Comparison of ENCODE assay signal across 13 mouse cellular contexts in the genomic region with DNA sequence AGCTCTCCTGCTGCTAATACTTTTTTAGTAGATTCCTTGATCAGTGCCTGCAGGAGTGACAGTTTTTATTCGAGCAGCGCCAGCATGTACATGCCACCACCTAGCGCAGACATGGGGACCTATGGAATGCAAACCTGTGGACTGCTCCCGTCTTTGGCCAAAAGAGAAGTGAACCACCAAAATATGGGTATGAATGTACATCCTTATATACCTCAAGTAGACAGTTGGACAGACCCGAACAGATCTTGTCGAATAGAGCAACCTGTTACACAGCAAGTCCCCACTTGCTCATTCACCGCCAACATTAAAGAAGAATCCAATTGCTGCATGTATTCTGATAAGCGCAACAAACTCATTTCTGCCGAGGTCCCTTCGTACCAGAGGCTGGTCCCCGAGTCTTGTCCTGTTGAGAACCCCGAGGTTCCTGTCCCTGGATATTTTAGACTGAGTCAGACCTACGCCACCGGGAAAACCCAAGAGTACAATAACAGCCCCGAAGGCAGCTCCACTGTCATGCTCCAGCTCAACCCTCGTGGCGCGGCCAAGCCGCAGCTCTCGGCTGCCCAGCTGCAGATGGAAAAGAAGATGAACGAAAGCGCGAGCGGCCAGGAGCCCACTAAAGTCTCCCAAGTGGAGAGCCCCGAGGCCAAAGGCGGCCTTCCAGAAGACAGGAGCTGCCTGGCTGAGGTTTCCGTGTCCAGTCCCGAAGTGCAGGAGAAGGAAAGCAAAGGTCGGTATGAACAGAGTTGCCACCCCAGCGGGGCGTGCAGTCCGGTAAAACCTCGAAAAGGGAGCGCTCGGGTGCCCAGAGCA. TPM values are rescaled to one million over a fixed set of nuclear protein-coding genes. Genes with fewer than 3 reads are reported as not detected.
DNase-seq lines count a peak whose midpoint lies in the region; ATAC-seq and TF ChIP-seq lines count a peak whose summit lies in the region.
"Had no signal": no experiment of that assay in that cellular context is flagged by ENCODE, and none has a peak within 500 bp of the region (broad histone marks: within the 10 kb centered on the region; RNA-seq: fewer than 3 reads in every experiment).

No protein-coding gene starts in this region.

- H3K4me2 ChIP-seq in heart, postnatal 0 days (ENCODE audit: low read depth, low read length): no peak overlapping the region
- peak overlapping the region; percentile 85 for H3K4me2 ChIP-seq in kidney, embryonic 14.5 days (replicated peaks; ENCODE audit: low read depth, low read length)
- peak overlapping the region; percentile 62 for H3K4me2 ChIP-seq in limb, embryonic 15.5 days
- H3K4me2 ChIP-seq in midbrain, embryonic 16.5 days (ENCODE audit: low read length): no peak overlapping the region

- H3K4me1 ChIP-seq in heart, postnatal 0 days (ENCODE audit: control insufficient read depth, insufficient read depth): no peaks in the 10 kb centered on the region
- H3K4me1 ChIP-seq in kidney, embryonic 14.5 days (ENCODE audit: control insufficient read depth, insufficient read depth, low read length): peaks cover 24% of the 10 kb centered on the region; the same call in 1 of the 2 replicates
- peaks cover 40% of the 10 kb centered on the region for H3K4me1 ChIP-seq in limb, embryonic 15.5 days
- no peaks in the 10 kb centered on the region for H3K4me1 ChIP-seq in midbrain, embryonic 16.5 days (ENCODE audit: control insufficient read depth, insufficient read depth, low read length)

- H3K27me3 ChIP-seq in heart, postnatal 0 days (ENCODE audit: control insufficient read depth, insufficient read depth, low read length): peaks cover 99% of the 10 kb centered on the region
- peaks cover 72% of the 10 kb centered on the region for H3K27me3 ChIP-seq in Patski
- H3K27me3 ChIP-seq in kidney, embryonic 14.5 days (ENCODE audit: control insufficient read depth, insufficient read depth, low read length): peaks cover 7% of the 10 kb centered on the region; the same call in 1 of the 2 replicates
- peaks cover 80% of the 10 kb centered on the region for H3K27me3 ChIP-seq in limb, embryonic 15.5 days
- H3K27me3 ChIP-seq in midbrain, embryonic 16.5 days (ENCODE audit: control insufficient read depth, insufficient read depth, low read depth, low read length): peaks cover 85% of the 10 kb centered on the region

- CTCF ChIA-PET in Patski (lab: Charles Lee): no interaction called here

- no peak overlapping the region for H3K9ac ChIP-seq in heart, postnatal 0 days (replicated peaks; ENCODE audit: low read depth, low read length)
- H3K9ac ChIP-seq in kidney, embryonic 14.5 days (ENCODE audit: low read depth, low read length): peak overlapping the region; percentile 90
- peak overlapping the region; percentile 52 for H3K9ac ChIP-seq in limb, embryonic 15.5 days
- no peak overlapping the region for H3K9ac ChIP-seq in midbrain, embryonic 16.5 days (ENCODE audit: low read depth, low read length)

- POLR2A ChIA-PET in Patski (lab: Charles Lee): no interaction called here

- in situ Hi-C loops in Patski (cut with MboI; ENCODE audit: low pct_unique_long_range_greater_than_20kb): loop anchor here (10.0 to 25.0 kb wide), 2 partner anchors 453 to 1070 kb away; no protein-coding TSS in a partner anchor

- ATAC-seq in heart, postnatal 0 days (ENCODE audit: insufficient read depth, low read depth): no peak
- peak; percentile 12 for ATAC-seq in Patski
- 0 out of 2 replicates have a peak, but pooled peaks have one; percentile 7 for ATAC-seq in kidney, embryonic 14.5 days (ENCODE audit: low FRiP score, low TSS enrichment)
- no peak for ATAC-seq in limb, embryonic 15.5 days (ENCODE audit: insufficient number of reproducible peaks, low FRiP score, low TSS enrichment, low read depth)
- no peak for ATAC-seq in midbrain, embryonic 16.5 days

- no peaks in the 10 kb centered on the region for H3K9me3 ChIP-seq in heart, postnatal 0 days (replicated peaks; ENCODE audit: control insufficient read depth, low read length)
- H3K9me3 ChIP-seq in kidney, embryonic 14.5 days (ENCODE audit: control insufficient read depth, low read length): no peaks in the 10 kb centered on the region
- H3K9me3 ChIP-seq in limb, embryonic 15.5 days: no peaks in the 10 kb centered on the region
- no peaks in the 10 kb centered on the region for H3K9me3 ChIP-seq in midbrain, embryonic 16.5 days (replicated peaks; ENCODE audit: control insufficient read depth, low read length, poor library complexity, severe bottlenecking)

- intact Hi-C loops in heart, postnatal 14 days (cut with DNase I): loop anchor here (5.0 to 10.0 kb wide), 2 partner anchors 35 to 1417 kb away; a partner anchor contains a TSS

- TF ChIP-seq EP300 in heart, postnatal 0 days (IDR thresholded peaks at IDR 0.05; ENCODE audit: low read depth): no peak

- 5% methylated on average over 35 of the region's 35 CpGs for WGBS in heart, postnatal 0 days
- 1% methylated on average over 35 of the region's 35 CpGs for WGBS in kidney, embryonic 14.5 days
- 7% methylated on average over 35 of the region's 35 CpGs for WGBS in limb, embryonic 15.5 days
- WGBS in midbrain, embryonic 16.5 days: 3% methylated on average over 35 of the region's 35 CpGs

- no peak overlapping the region for H3K27ac ChIP-seq in heart, postnatal 0 days (ENCODE audit: low read depth)
- H3K27ac ChIP-seq in kidney, embryonic 14.5 days (ENCODE audit: low read depth, low read length): peak overlapping the region; percentile 96
- peak overlapping the region; percentile 86 for H3K27ac ChIP-seq in limb, embryonic 15.5 days
- no peak overlapping the region for H3K27ac ChIP-seq in midbrain, embryonic 16.5 days (ENCODE audit: low read length)

- peak overlapping the region; percentile 28; the same call in 1 of the 2 replicates for H3K4me3 ChIP-seq in heart, postnatal 0 days (ENCODE audit: low read depth, low read length)
- H3K4me3 ChIP-seq in kidney, embryonic 14.5 days (ENCODE audit: low read length): peak overlapping the region; percentile 85
- peak overlapping the region; percentile 44 for H3K4me3 ChIP-seq in limb, embryonic 15.5 days
- H3K4me3 ChIP-seq in midbrain, embryonic 16.5 days (ENCODE audit: low read depth, low read length): no peak overlapping the region
- H3K4me3 ChIP-seq: erythroblast, embryonic 14.5 days had no signal

- no peak for TF ChIP-seq CTCF in heart, postnatal 0 days (IDR thresholded peaks at IDR 0.05; ENCODE audit: low read depth)
- TF ChIP-seq CTCF in Patski (IDR thresholded peaks at IDR 0.05): no peak

- no peak for DNase-seq in heart, postnatal 0 days (ENCODE audit: low spot score)
- DNase-seq in heart, postnatal 14 days: no peak
- DNase-seq in Patski (ENCODE audit: low read depth, low spot score): no peak
- no peak for DNase-seq in layer of hippocampus, postnatal 36 days
- DNase-seq in spleen, postnatal 10 days (ENCODE audit: low spot score in 2 of 2): no peak
- DNase-seq: B cell, adult 2 months had no signal

- no peaks in the 10 kb centered on the region for H3K36me3 ChIP-seq in heart, postnatal 0 days (replicated peaks; ENCODE audit: control insufficient read depth, insufficient read depth, low read length)
- H3K36me3 ChIP-seq in kidney, embryonic 14.5 days (ENCODE audit: control insufficient read depth, insufficient read depth, low read length): peaks cover 8% of the 10 kb centered on the region
- no peaks in the 10 kb centered on the region; the same call in 1 of the 2 replicates for H3K36me3 ChIP-seq in limb, embryonic 15.5 days
- no peaks in the 10 kb centered on the region for H3K36me3 ChIP-seq in midbrain, embryonic 16.5 days (ENCODE audit: control insufficient read depth, insufficient read depth, low read length)

RNA-seq across cellular contexts. Expression of a gene that starts 0.5 kb away (rescaled TPM):
- total RNA-seq in heart, postnatal 0 days (2014; rRNA removed; ENCODE audit: low replicate concordance): not detected in 2 replicates
- 0.08 TPM in 1 of 2 replicates, not detected in the other for polyA plus RNA-seq in heart, postnatal 0 days (2015; fragmentation: Nextera tagmentation; extraction: Ambion mirVana)
- under 1 TPM in 1 of 2 experiments, not detected in 1; 0.14 TPM for total RNA-seq in heart, postnatal 14 days (2021)
- polyA plus RNA-seq in Patski (2021): 0.13 TPM
- 45.1 and 45.9 TPM in 2 replicates for polyA plus RNA-seq in kidney, embryonic 14.5 days (2014; fragmentation: Nextera tagmentation; extraction: Ambion mirVana)
- polyA plus RNA-seq in limb, embryonic 15.5 days (2015; fragmentation: Nextera tagmentation; extraction: Ambion mirVana): 12.4 and 14.5 TPM in 2 replicates
- polyA plus RNA-seq in midbrain, embryonic 16.5 days (2015; fragmentation: Nextera tagmentation; extraction: Ambion mirVana): not detected in 2 replicates
- not detected for total RNA-seq in layer of hippocampus, postnatal 36 days (2021)
- total RNA-seq: adrenal gland, adult 18-20 months; layer of hippocampus, postnatal 14 days; liver, adult 2 months had no signal
- polyA plus RNA-seq: erythroblast, embryonic 14.5 days; liver, adult 2 months had no signal

RNA-seq across cellular contexts. Expression of a gene that starts 5.3 kb away (rescaled TPM):
- total RNA-seq in heart, postnatal 0 days (2014; rRNA removed; ENCODE audit: low replicate concordance): 0.84 TPM in 1 of 2 replicates, not detected in the other
- polyA plus RNA-seq in heart, postnatal 0 days (2015; fragmentation: Nextera tagmentation; extraction: Ambion mirVana): 0.08 and 0.12 TPM in 2 replicates
- total RNA-seq in heart, postnatal 14 days (2021): under 1 TPM; 0.12 to 0.24 TPM
- polyA plus RNA-seq in Patski (2021): 8.7 TPM
- polyA plus RNA-seq in kidney, embryonic 14.5 days (2014; fragmentation: Nextera tagmentation; extraction: Ambion mirVana): 36.2 and 47.9 TPM in 2 replicates
- polyA plus RNA-seq in limb, embryonic 15.5 days (2015; fragmentation: Nextera tagmentation; extraction: Ambion mirVana): 7.1 TPM in 2 replicates
- not detected in 2 replicates for polyA plus RNA-seq in midbrain, embryonic 16.5 days (2015; fragmentation: Nextera tagmentation; extraction: Ambion mirVana)
- not detected for total RNA-seq in layer of hippocampus, postnatal 36 days (2021)
- total RNA-seq: layer of hippocampus, postnatal 14 days; liver, adult 2 months had no signal
- polyA plus RNA-seq: erythroblast, embryonic 14.5 days; liver, adult 2 months had no signal

RNA-seq across cellular contexts. Expression of a gene that starts 12.2 kb away (rescaled TPM):
- total RNA-seq in heart, postnatal 0 days (2014; rRNA removed; ENCODE audit: low replicate concordance): 1.5 TPM in 1 of 2 replicates, not detected in the other
- 0.23 and 0.26 TPM in 2 replicates for polyA plus RNA-seq in heart, postnatal 0 days (2015; fragmentation: Nextera tagmentation; extraction: Ambion mirVana)
- 1 to 10 TPM; 1.5 to 1.6 TPM for total RNA-seq in heart, postnatal 14 days (2021)
- 17.1 TPM for polyA plus RNA-seq in Patski (2021)
- 45.0 and 45.2 TPM in 2 replicates for polyA plus RNA-seq in kidney, embryonic 14.5 days (2014; fragmentation: Nextera tagmentation; extraction: Ambion mirVana)
- polyA plus RNA-seq in limb, embryonic 15.5 days (2015; fragmentation: Nextera tagmentation; extraction: Ambion mirVana): 5.9 and 7.3 TPM in 2 replicates
- not detected in 2 replicates for polyA plus RNA-seq in midbrain, embryonic 16.5 days (2015; fragmentation: Nextera tagmentation; extraction: Ambion mirVana)
- total RNA-seq in layer of hippocampus, postnatal 36 days (2021): not detected
- total RNA-seq: layer of hippocampus, postnatal 14 days; liver, adult 2 months had no signal
- polyA plus RNA-seq: erythroblast, embryonic 14.5 days had no signal

RNA-seq across cellular contexts. Expression of a gene that starts 12.8 kb away (rescaled TPM):
- total RNA-seq in heart, postnatal 0 days (2014; rRNA removed; ENCODE audit: low replicate concordance): 0.11 TPM in 1 of 2 replicates, not detected in the other
- polyA plus RNA-seq in heart, postnatal 0 days (2015; fragmentation: Nextera tagmentation; extraction: Ambion mirVana): not detected in 2 replicates
- total RNA-seq in heart, postnatal 14 days (2021): not detected
- not detected for polyA plus RNA-seq in Patski (2021)
- 54.5 and 56.2 TPM in 2 replicates for polyA plus RNA-seq in kidney, embryonic 14.5 days (2014; fragmentation: Nextera tagmentation; extraction: Ambion mirVana)
- 7.1 and 10.3 TPM in 2 replicates for polyA plus RNA-seq in limb, embryonic 15.5 days (2015; fragmentation: Nextera tagmentation; extraction: Ambion mirVana)
- not detected in 2 replicates for polyA plus RNA-seq in midbrain, embryonic 16.5 days (2015; fragmentation: Nextera tagmentation; extraction: Ambion mirVana)
- not detected for total RNA-seq in layer of hippocampus, postnatal 36 days (2021)
- total RNA-seq: adrenal gland, adult 18-20 months; layer of hippocampus, postnatal 14 days; liver, adult 2 months had no signal
- polyA plus RNA-seq: erythroblast, embryonic 14.5 days; liver, adult 2 months had no signal

RNA-seq across cellular contexts. Expression of a gene that starts 17.4 kb away (rescaled TPM):
- not detected in 2 replicates for total RNA-seq in heart, postnatal 0 days (2014; rRNA removed; ENCODE audit: low replicate concordance)
- not detected in 2 replicates for polyA plus RNA-seq in heart, postnatal 0 days (2015; fragmentation: Nextera tagmentation; extraction: Ambion mirVana)
- not detected for total RNA-seq in heart, postnatal 14 days (2021)
- polyA plus RNA-seq in Patski (2021): not detected
- polyA plus RNA-seq in kidney, embryonic 14.5 days (2014; fragmentation: Nextera tagmentation; extraction: Ambion mirVana): 6.2 and 7.2 TPM in 2 replicates
- 27.0 and 30.6 TPM in 2 replicates for polyA plus RNA-seq in limb, embryonic 15.5 days (2015; fragmentation: Nextera tagmentation; extraction: Ambion mirVana)
- polyA plus RNA-seq in midbrain, embryonic 16.5 days (2015; fragmentation: Nextera tagmentation; extraction: Ambion mirVana): not detected in 2 replicates
- not detected for total RNA-seq in layer of hippocampus, postnatal 36 days (2021)
- total RNA-seq: adrenal gland, adult 18-20 months; layer of hippocampus, postnatal 14 days; liver, adult 2 months had no signal
- polyA plus RNA-seq: erythroblast, embryonic 14.5 days; liver, adult 2 months had no signal

Comparison
In these comparisons a context has a peak if more than half of its experiments do, and no peak if none do; other contexts are left out.
1. ATAC-seq: peak in Patski (single experiment) and kidney, embryonic 14.5 days (single experiment); none in heart, postnatal 0 days (single experiment), limb, embryonic 15.5 days (single experiment) and midbrain, embryonic 16.5 days (single experiment).
2. H3K27ac ChIP-seq: peak in kidney, embryonic 14.5 days (single experiment) and limb, embryonic 15.5 days (single experiment); none in heart, postnatal 0 days (single experiment) and midbrain, embryonic 16.5 days (single experiment).
3. H3K4me2 ChIP-seq: peak in kidney, embryonic 14.5 days (single experiment) and limb, embryonic 15.5 days (single experiment); none in heart, postnatal 0 days (single experiment) and midbrain, embryonic 16.5 days (single experiment).
4. H3K9ac ChIP-seq: peak in kidney, embryonic 14.5 days (single experiment) and limb, embryonic 15.5 days (single experiment); none in heart, postnatal 0 days (single experiment) and midbrain, embryonic 16.5 days (single experiment).
5. RNA of a gene that starts 0.5 kb away (polyA plus RNA-seq): 45.1 to 45.9 TPM in kidney, embryonic 14.5 days and 12.4 to 14.5 TPM in limb, embryonic 15.5 days; 0.13 TPM in Patski (single experiment), 0.08 TPM in heart, postnatal 0 days and not detected in midbrain, embryonic 16.5 days; every median in the first group is over 10 times any median in the second.